Mouse (Mus musculus) lung, embryonic 14.5 days (tissue): ENCODE results near the gene 9130213A22Rik. TPM values are rescaled to one million over a fixed set of nuclear protein-coding genes. Genes with fewer than 3 reads are reported as not detected.
"Not testable (repeated sequence)": the region's sequence is repeated elsewhere in the genome, so short reads cannot be mapped to it uniquely, and the experiment has no call there.

Source experiments
- ATAC-seq: fragments of 200-750 bp; cut with Nextera tagmentation; 2 replicates; pipeline ENCODE4 v1.8.0; 2017; ENCODE audit warnings: mild to moderate bottlenecking, moderate TSS enrichment, moderate library complexity; ENCODE audit not compliant: insufficient read depth
- DNase-seq: peaks from one replicate; pipeline ENCODE4 v3.0.0-alpha.2; 2015
- H3K27ac ChIP-seq: fragments of 300-500 bp; sonication (generic); 2 replicates; pipeline ENCODE4 v1.5.1; 2014; ENCODE audit warnings: low read depth, mild to moderate bottlenecking, moderate library complexity
- H3K27me3 ChIP-seq: fragments of 300-500 bp; sonication (generic); 2 replicates; pipeline ENCODE4 v1.6.1; 2014; ENCODE audit warnings: low read length, control low read depth; ENCODE audit not compliant: insufficient read depth
- H3K36me3 ChIP-seq: fragments of 300-500 bp; sonication (generic); 2 replicates; pipeline ENCODE4 v1.6.1; 2014; ENCODE audit warnings: control low read depth; ENCODE audit not compliant: insufficient read depth
- H3K4me1 ChIP-seq: fragments of 300-500 bp; sonication (generic); 2 replicates; pipeline ENCODE4 v1.6.1; 2014; ENCODE audit warnings: antibody characterized with exemption, control low read depth; ENCODE audit not compliant: insufficient read depth
- H3K4me2 ChIP-seq: fragments of 300-500 bp; sonication (generic); 2 replicates; pipeline ENCODE4 v1.6.1; 2014; ENCODE audit warnings: mild to moderate bottlenecking
- H3K4me3 ChIP-seq: fragments of 300-500 bp; sonication (generic); 2 replicates; pipeline ENCODE4 v1.5.1; 2014; ENCODE audit warnings: low read depth, low read length
- H3K9ac ChIP-seq: fragments of 300-500 bp; sonication (generic); 2 replicates; pipeline ENCODE4 v1.6.1; 2014
- H3K9me3 ChIP-seq: fragments of 300-500 bp; sonication (generic); 2 replicates; pipeline ENCODE4 v1.6.1; 2016; ENCODE audit warnings: low read depth, low read length, control low read depth
- CTCF ChIP-seq: IDR thresholded peaks from 2 replicates; pipeline ENCODE4 v1.5.1; 2016; ENCODE audit warnings: antibody characterized with exemption, low read depth
- WGBS: fragments of 180-500 bp; shearing (Covaris S2); extraction: QIAGEN DNeasy Blood & Tissue Kit; methylation state at CpG from one replicate; pipeline ENCODE4 v1.1.7; 2014; 5-methylcytosine and 5-hydroxymethylcytosine counted together
- polyA plus RNA-seq: library from polyadenylated mRNA; unstranded; fragments of >200 nt; fragmentation: Nextera tagmentation; extraction: Ambion mirVana; gene quantifications from 2 replicates; pipeline ENCODE4 v1.2.1, GENCODE M21; 2014

9130213A22Rik gene
- polyA plus RNA-seq, 1 experiment from 2014 or later: 0.41 TPM

GRCm38 (mm10) chr11:69096987-69097900, 25.1 kb downstream of the 9130213A22Rik start:
- Histone ChIP-seq H3K27ac (peak overlapping the region; percentile 98), H3K36me3 (peaks cover 26% of the 10 kb centered on the region), H3K4me2 (peak overlapping the region; percentile 97), H3K4me3 (peak overlapping the region; percentile 55), H3K9ac (peak overlapping the region; percentile 59), H3K9me3 (no peaks in the 10 kb centered on the region), H3K4me1 (peaks cover 32% of the 10 kb centered on the region), H3K27me3 (no peaks in the 10 kb centered on the region)
- ATAC-seq (peak; percentile 45), DNase-seq (peak; percentile 99)
- WGBS: 1% methylated on average over 29 of the region's 29 CpGs
- no peak for TF ChIP-seq CTCF

DNA sequence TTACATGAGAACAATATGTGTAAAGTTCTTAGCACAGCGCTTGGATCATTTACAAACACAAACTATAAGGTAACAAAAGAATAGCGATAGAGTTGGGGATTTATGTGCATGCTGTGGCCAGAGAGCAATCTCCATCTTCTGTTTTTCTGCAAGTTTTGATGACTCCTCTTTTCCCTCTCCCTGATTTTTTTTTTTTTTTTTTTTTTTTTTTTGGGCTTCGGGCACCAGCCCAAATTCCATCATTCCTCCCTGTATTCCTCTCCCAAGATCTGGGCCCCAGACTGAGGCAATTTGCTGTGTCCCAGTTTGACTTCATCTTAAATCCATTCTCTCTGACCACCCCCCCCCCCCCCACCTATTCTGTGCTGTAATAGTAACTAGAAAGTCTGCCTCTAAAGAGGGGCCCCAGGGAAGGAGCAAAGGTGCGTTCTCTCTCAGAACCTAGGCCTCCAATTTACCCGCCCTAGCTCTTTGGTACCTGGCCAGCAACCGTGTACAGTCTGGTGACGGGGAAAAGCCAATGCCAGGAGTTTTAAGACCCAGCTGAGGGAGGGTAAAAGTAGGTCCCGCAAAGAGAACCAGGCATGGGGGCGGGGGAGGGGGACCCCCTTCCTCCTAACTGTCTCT, 25.9 kb downstream of the 9130213A22Rik start:
- peak; percentile 75 for DNase-seq
- no peaks in the 10 kb centered on the region for H3K27me3 ChIP-seq
- peak overlapping the region; percentile 98 for H3K27ac ChIP-seq
- H3K4me1 ChIP-seq: peaks cover 32% of the 10 kb centered on the region
- H3K36me3 ChIP-seq: peaks cover 25% of the 10 kb centered on the region
- H3K4me2 ChIP-seq: peak overlapping the region; percentile 97
- no peaks in the 10 kb centered on the region for H3K9me3 ChIP-seq
- peak overlapping the region; percentile 55 for H3K4me3 ChIP-seq
- WGBS: 8% methylated on average over 9 of the region's 9 CpGs
- H3K9ac ChIP-seq: peak overlapping the region; percentile 70
- ATAC-seq: no peak
- TF ChIP-seq CTCF: no peak

DNA sequence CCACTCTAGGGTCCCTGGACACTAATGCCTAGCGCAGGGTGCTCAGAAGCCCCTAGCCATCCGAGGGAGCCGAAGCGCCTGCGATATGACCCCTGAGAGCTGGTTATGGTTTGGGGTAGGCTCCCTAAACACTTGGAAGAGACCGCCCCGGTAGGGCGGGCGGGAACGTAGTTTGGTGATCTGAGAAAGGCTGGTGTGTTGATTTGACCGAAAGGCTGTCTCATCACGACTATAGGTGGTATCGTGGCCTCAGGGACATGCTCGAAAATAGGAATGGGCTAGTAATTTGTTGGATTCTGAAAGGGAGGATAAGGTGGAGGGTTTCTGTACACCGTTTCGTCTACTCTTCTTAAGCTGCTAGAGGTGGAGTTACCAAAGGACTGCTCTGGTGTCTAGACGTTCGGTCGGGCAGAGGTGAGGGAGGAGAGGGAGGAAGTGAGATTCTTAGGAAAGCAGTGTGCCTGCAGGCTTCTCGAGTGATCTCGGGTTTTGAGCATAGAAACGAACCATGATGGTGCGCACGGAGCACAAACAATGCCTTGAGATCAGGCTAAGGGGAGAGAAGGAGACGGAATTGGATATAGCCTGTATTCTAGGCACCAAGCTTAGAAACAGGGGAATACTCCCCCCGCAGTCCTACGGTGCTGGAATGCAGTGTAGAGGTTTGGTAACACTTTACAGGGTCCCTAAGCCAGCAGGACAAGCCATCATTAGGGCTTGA, 26.7 kb downstream of the 9130213A22Rik start:
- no peak for TF ChIP-seq CTCF
- Histone ChIP-seq H3K9ac (peak overlapping the region; percentile 70), H3K4me3 (peak overlapping the region; percentile 55), H3K27me3 (no peaks in the 10 kb centered on the region), H3K4me1 (peaks cover 32% of the 10 kb centered on the region), H3K36me3 (peaks cover 25% of the 10 kb centered on the region), H3K9me3 (no peaks in the 10 kb centered on the region), H3K4me2 (peak overlapping the region; percentile 97), H3K27ac (peak overlapping the region; percentile 98)
- ATAC-seq (no peak), DNase-seq (peak; percentile 45)
- WGBS: 2% methylated on average over 27 of the region's 27 CpGs

DNA sequence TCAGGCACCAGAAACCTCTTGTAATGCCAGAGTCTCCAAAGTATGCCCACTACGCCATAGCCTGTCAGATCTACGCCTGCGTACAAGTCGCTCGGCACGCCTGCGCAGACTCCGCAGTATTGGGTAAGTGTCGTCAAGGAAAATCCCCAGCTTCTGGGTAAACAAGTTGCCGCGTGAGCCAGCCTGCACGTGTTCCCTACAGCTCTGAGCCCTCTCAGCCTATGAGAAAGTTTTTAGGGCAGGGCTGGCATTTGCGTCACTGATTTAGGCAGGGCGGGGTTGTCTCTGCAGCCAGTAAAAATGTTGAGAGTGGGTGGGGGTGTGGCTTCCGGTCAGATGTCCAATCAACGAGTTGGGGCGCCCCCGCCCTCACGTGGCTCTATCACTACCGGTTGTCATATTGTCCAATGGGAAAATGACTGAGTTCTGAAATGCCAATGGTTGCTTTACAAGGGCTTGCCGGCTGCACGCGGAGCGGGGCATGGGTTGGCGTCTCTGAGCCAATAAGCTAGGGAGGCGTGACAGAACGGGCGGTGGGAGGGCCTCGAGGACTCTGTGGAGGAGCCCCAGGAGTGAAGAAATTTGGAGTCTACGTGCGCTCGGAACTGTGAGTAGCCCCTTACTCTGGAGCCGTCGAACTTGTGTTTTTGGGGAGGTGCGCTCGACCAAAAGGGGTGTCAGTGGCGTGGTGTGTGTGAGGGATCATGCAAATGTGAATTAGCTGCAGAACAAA, 27.5 kb downstream of the 9130213A22Rik start, which contains the start of gene Per1:
TSS of gene Per1 (plus strand) at position 521 of the 733 bp plus-strand sequence.
- peaks cover 30% of the 10 kb centered on the region for H3K36me3 ChIP-seq
- no peaks in the 10 kb centered on the region for H3K27me3 ChIP-seq
- H3K4me2 ChIP-seq: peak within 1 kb of the TSS; percentile 97
- DNase-seq (peak; percentile 99), ATAC-seq (peak; percentile 90)
- peak within 1 kb of the TSS; percentile 98 for H3K27ac ChIP-seq
- H3K9me3 ChIP-seq: no peaks in the 10 kb centered on the region
- peaks cover 27% of the 10 kb centered on the region for H3K4me1 ChIP-seq
- no peak for TF ChIP-seq CTCF
- H3K9ac ChIP-seq: peak within 1 kb of the TSS; percentile 70
- H3K4me3 ChIP-seq: peak within 1 kb of the TSS; percentile 55
- under 1% methylated on average over 37 of the region's 37 CpGs for WGBS

- DNase-seq, H3K9me3 ChIP-seq, H3K4me3 ChIP-seq, ATAC-seq, H3K27me3 ChIP-seq, H3K9ac ChIP-seq: not testable (repeated sequence)
- H3K36me3 ChIP-seq: peaks cover 35% of the 10 kb centered on the region
- WGBS: 86% methylated on average over 7 of the region's 7 CpGs
- H3K4me1 ChIP-seq: peaks cover 30% of the 10 kb centered on the region
- peak overlapping the region; percentile 97; the same call in 1 of the 2 replicates for H3K4me2 ChIP-seq
- H3K27ac ChIP-seq: peak overlapping the region; percentile 93
These were observed 28.5 kb downstream of the 9130213A22Rik start for GRCm38 (mm10) chr11:69093856-69094255.

- H3K4me3 ChIP-seq: no peak overlapping the region
- TF ChIP-seq CTCF: no peak
- peaks cover 35% of the 10 kb centered on the region for H3K36me3 ChIP-seq
- DNase-seq (no peak), ATAC-seq (no peak)
- no peak overlapping the region for H3K4me2 ChIP-seq
- WGBS: 83% methylated on average over 4 of the region's 4 CpGs
- no peaks in the 10 kb centered on the region for H3K27me3 ChIP-seq
- H3K27ac ChIP-seq: no peak overlapping the region
- H3K9me3 ChIP-seq: no peaks in the 10 kb centered on the region
- peaks cover 24% of the 10 kb centered on the region for H3K4me1 ChIP-seq
- H3K9ac ChIP-seq: no peak overlapping the region
These were observed 29.5 kb downstream of the 9130213A22Rik start for GRCm38 (mm10) chr11:69092871-69093270.
